Mouse (Mus musculus): ENCODE results near the gene Hk1. TPM values are rescaled to one million over a fixed set of nuclear protein-coding genes. Genes with fewer than 3 reads are reported as not detected.

Hk1 gene
- polyA plus RNA-seq (2016; fragmentation: Nextera tagmentation; extraction: Ambion mirVana): 38.0 and 38.5 TPM in 2 replicates

DNA sequence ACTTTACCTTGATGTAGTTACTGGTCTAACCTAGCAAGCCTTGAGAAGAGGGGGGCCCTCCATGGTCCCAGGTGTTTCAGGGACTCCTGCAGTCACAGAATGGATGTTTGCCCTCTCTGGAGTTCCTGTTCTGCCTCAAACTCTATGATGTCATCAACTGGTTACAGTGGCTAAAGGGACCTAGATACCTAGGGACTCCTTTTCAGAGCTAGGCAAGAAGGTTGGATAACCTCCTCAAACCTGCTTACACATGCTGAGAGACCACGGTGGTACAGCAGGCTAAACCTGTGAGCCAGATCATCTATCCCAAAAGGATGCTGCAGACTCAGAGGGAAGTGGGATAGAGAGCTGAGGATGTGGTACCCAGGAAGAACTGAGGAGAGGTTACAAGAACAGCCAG lies at the start of gene Hk1:
Gene Hk1 (minus strand): TSS at position 101 of the 400 bp plus-strand sequence.
- Histone ChIP-seq H3K4me1 (replicated peaks) (no peaks in the 10 kb centered on the region), H3K4me3 (replicated peaks) (no peak within 1 kb of the TSS), H3K9me3 (no peaks in the 10 kb centered on the region), H3K4me2 (no peak within 1 kb of the TSS), H3K36me3 (no peaks in the 10 kb centered on the region), H3K9ac (replicated peaks) (no peak within 1 kb of the TSS), H3K27ac (no peak within 1 kb of the TSS), H3K27me3 (no peaks in the 10 kb centered on the region)
- no peak for ATAC-seq (ENCODE audit: insufficient number of reproducible peaks, insufficient read depth, low FRiP score, low TSS enrichment, low read depth)
- whole genome bisulfite sequencing: 83% methylated on average over 1 of the region's 1 CpGs

DNA sequence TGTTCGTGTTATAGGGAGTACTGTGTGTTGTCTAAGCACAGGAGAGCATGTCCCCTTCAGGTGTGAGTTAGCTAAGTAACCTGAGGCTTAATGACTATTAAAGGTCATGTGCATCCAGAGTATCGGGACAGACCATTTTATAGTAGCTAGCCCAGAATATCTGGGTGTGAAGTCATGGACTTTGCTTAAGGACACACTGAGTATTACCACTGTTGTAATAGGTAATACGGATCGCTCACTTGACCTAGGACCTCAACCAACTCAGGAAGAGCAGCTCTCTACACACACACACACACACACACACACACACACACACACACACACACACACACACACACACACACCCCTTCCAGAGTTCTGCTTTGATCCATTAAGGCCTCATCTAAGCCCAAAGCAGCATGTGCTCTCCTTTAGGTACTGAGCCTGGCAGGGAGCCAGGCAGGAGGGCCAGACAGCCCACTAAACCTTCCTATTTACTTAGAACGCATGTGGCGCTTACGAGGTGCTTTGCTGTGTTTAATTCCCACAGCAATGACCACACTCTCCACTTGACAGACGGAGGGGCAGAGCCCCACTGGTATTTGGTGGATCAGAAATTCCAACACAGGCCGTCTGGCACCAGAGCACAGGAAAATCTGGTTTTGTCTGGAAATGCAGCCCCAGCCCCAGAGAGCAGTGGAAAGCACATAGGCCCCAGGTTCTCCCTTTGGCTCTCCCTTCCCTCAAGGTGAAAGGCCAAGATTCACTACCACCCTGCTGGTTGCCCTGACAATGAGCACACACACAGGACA lies 45.6 kb upstream of the Hk1 start:
- 31% methylated on average over 9 of the region's 9 CpGs for WGBS
- Histone ChIP-seq H3K9ac (replicated peaks) (no peak overlapping the region), H3K4me1 (replicated peaks) (peaks cover 34% of the 10 kb centered on the region), H3K4me3 (replicated peaks) (no peak overlapping the region), H3K27me3 (no peaks in the 10 kb centered on the region), H3K4me2 (no peak overlapping the region), H3K27ac (peak overlapping the region; percentile 71), H3K36me3 (peaks cover 28% of the 10 kb centered on the region), H3K9me3 (no peaks in the 10 kb centered on the region)
- peak; percentile 86 for ATAC-seq (ENCODE audit: insufficient number of reproducible peaks, insufficient read depth, low FRiP score, low TSS enrichment, low read depth)

DNA sequence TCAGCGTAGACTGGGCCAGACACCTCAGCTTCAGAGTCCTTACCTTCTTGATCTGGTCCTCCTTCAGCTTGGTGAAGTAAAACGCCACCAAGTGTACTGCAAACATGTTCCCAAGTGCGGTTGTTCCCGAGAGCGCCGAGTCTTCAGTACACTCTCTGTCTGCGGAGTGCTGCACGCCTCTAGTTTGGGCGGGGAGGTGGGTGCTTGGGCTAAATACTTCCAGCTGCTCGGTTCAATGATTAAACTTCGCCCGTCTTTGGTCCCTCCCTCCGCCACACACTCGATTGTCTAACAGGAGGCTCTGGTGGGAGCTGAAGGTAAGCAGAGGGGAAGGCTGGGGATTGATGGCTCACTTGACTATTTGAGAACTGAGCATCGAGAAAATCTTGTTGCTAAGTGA lies 42.5 kb upstream of the Hk1 start, which contains the start of gene Hkdc1:
Gene Hkdc1 (minus strand): TSS at position 237 of the 400 bp plus-strand sequence.
- WGBS: 25% methylated on average over 15 of the region's 15 CpGs
- peak within 1 kb of the TSS; percentile 56; the same call in 1 of the 2 replicates for H3K27ac ChIP-seq
- H3K9me3 ChIP-seq: no peaks in the 10 kb centered on the region
- H3K9ac ChIP-seq (replicated peaks): 0 out of 2 replicates have a peak within 1 kb of the TSS, but pooled peaks have one; percentile 12
- H3K36me3 ChIP-seq: no peaks in the 10 kb centered on the region
- no peaks in the 10 kb centered on the region for H3K27me3 ChIP-seq
- peaks cover 34% of the 10 kb centered on the region for H3K4me1 ChIP-seq (replicated peaks)
- no peak within 1 kb of the TSS for H3K4me3 ChIP-seq (replicated peaks)
- peak; percentile 48; the same call in 1 of the 2 replicates for ATAC-seq (ENCODE audit: insufficient number of reproducible peaks, insufficient read depth, low FRiP score, low TSS enrichment, low read depth)
- peak within 1 kb of the TSS; percentile 15; the same call in 1 of the 2 replicates for H3K4me2 ChIP-seq

DNA sequence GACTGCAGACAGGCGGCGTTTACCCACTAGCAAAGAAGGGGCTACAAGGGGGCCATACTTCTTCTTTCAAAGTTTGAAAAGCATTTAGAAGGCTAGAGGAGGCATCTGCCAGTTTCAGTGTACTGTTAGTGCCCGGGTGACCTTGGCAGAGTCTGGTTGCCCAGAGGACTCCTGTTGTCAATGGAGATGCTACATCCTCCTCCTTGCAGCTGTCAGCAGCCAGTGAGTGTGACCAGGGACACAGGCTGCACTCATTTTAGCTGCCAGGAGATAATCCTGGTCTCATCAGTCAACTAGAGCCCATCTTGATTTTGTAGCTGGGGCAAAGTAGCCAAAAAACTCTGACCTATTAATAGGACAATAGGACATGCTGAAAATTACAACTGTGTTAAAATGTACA lies 41.4 kb upstream of the Hk1 start:
- Histone ChIP-seq H3K27me3 (no peaks in the 10 kb centered on the region), H3K4me3 (replicated peaks) (no peak overlapping the region), H3K36me3 (no peaks in the 10 kb centered on the region), H3K27ac (no peak overlapping the region), H3K9me3 (no peaks in the 10 kb centered on the region), H3K9ac (replicated peaks) (no peak overlapping the region), H3K4me2 (no peak overlapping the region), H3K4me1 (replicated peaks) (peaks cover 28% of the 10 kb centered on the region)
- WGBS: 90% methylated on average over 3 of the region's 3 CpGs
- no peak for ATAC-seq (ENCODE audit: insufficient number of reproducible peaks, insufficient read depth, low FRiP score, low TSS enrichment, low read depth)

DNA sequence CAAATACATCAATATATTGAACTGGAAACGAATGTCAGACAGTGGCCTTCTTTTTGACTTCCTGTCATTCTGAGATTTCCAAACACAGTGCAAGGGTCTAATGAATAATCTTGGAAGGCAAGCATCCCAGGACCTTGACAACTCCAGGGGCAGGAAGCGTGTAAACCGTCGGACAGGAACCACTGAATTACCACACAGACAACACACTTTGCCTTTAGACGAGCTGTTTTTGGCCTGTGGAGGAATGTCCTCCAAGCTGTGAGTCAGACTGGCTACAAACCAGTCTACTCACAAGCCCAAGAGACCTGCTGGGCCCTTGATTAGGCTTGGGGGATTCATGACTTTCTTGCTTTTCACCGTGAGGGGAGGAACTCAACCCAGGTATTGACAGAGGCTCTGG lies 40.7 kb upstream of the Hk1 start:
- 69% methylated on average over 6 of the region's 6 CpGs for WGBS
- H3K4me2 ChIP-seq: no peak overlapping the region
- ATAC-seq (ENCODE audit: insufficient number of reproducible peaks, insufficient read depth, low FRiP score, low TSS enrichment, low read depth): no peak
- H3K4me1 ChIP-seq (replicated peaks): peaks cover 20% of the 10 kb centered on the region
- no peaks in the 10 kb centered on the region for H3K27me3 ChIP-seq
- H3K4me3 ChIP-seq (replicated peaks): no peak overlapping the region
- H3K9me3 ChIP-seq: no peaks in the 10 kb centered on the region
- H3K9ac ChIP-seq (replicated peaks): no peak overlapping the region
- H3K27ac ChIP-seq: no peak overlapping the region
- H3K36me3 ChIP-seq: no peaks in the 10 kb centered on the region

DNA sequence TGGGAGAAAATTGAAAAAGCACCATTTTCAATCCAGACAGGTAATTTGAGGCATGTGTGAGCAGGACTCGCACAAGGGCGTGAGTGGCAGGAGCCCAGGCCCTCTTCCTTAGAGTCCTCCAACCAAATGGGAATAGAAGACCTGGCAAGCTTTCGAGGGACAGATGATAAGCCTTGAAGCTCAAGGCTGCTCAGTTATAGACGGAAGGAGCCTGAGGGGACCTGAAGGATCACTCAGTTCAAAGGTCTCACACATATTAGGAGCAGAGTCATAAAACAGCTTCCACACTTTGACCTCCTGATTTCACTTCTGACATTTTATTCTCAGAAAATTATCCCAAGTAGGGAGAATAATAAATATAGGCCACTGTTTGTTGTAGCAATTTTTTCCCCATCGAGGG lies 39.7 kb upstream of the Hk1 start:
- H3K9me3 ChIP-seq: no peaks in the 10 kb centered on the region
- no peak overlapping the region for H3K4me3 ChIP-seq (replicated peaks)
- H3K36me3 ChIP-seq: no peaks in the 10 kb centered on the region
- no peaks in the 10 kb centered on the region for H3K27me3 ChIP-seq
- H3K4me1 ChIP-seq (replicated peaks): peaks cover 11% of the 10 kb centered on the region
- ATAC-seq (ENCODE audit: insufficient number of reproducible peaks, insufficient read depth, low FRiP score, low TSS enrichment, low read depth): no peak
- no peak overlapping the region for H3K9ac ChIP-seq (replicated peaks)
- H3K4me2 ChIP-seq: no peak overlapping the region
- WGBS: 78% methylated on average over 5 of the region's 5 CpGs
- H3K27ac ChIP-seq: no peak overlapping the region

DNA sequence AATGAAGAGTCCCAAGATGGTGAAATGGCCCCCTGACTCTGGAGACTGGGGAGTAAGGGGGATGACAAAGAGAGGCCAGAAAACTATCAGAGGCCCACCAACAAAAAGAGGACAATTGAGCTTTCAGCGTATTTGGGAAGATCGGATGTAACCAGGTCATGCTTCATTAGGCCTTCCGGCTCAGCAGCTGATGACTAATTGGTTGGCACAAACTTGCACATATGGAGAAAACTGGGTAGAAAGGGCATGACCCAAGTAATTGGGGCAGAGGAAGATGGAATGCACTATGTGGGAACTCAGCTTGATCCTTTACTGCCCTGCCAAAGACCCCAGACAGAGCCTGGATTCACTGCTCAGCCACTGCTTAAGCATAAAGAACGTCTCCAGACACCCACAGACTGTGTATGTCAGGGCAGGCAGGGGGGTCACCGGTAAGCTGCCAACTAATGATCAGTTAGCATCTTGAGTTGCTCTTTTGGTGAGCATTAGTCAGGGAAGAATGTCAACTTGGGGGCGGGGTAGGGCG lies 39.2 kb upstream of the Hk1 start:
- Histone ChIP-seq H3K9me3 (no peaks in the 10 kb centered on the region), H3K4me2 (no peak overlapping the region), H3K9ac (replicated peaks) (no peak overlapping the region), H3K4me1 (replicated peaks) (peaks cover 9% of the 10 kb centered on the region), H3K27me3 (no peaks in the 10 kb centered on the region), H3K27ac (no peak overlapping the region), H3K36me3 (no peaks in the 10 kb centered on the region), H3K4me3 (replicated peaks) (no peak overlapping the region)
- ATAC-seq (ENCODE audit: insufficient number of reproducible peaks, insufficient read depth, low FRiP score, low TSS enrichment, low read depth): no peak
- WGBS: 76% methylated on average over 7 of the region's 7 CpGs

DNA sequence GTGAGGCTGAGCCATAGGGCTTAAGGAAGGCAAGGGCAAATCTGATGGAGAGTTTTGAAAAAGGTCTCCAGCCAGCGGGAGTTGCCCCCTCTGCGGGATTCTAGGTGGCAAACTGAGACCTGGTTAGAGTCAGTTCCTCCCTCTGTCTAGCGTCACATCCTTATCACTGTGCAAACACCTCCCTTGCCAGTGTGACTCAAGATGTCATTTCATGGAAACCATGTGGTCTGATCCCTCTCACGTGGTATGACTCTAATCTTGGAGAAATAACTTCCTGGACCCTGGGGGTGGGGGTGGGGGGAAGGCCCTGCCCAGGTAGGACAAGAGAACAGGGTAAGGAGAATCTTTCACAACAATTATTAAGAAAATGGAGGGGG lies 33.9 kb upstream of the Hk1 start:
- H3K4me3 ChIP-seq (replicated peaks): no peak overlapping the region
- H3K36me3 ChIP-seq: no peaks in the 10 kb centered on the region
- no peaks in the 10 kb centered on the region for H3K9me3 ChIP-seq
- no peak overlapping the region for H3K4me2 ChIP-seq
- no peak overlapping the region for H3K9ac ChIP-seq (replicated peaks)
- no peak overlapping the region for H3K27ac ChIP-seq
- ATAC-seq (ENCODE audit: insufficient number of reproducible peaks, insufficient read depth, low FRiP score, low TSS enrichment, low read depth): no peak
- 0 out of 2 replicates have a peak, but pooled peaks cover 2% of the 10 kb centered on the region for H3K27me3 ChIP-seq
- H3K4me1 ChIP-seq (replicated peaks): peaks cover 8% of the 10 kb centered on the region
- WGBS: 28% methylated on average over 4 of the region's 4 CpGs

DNA sequence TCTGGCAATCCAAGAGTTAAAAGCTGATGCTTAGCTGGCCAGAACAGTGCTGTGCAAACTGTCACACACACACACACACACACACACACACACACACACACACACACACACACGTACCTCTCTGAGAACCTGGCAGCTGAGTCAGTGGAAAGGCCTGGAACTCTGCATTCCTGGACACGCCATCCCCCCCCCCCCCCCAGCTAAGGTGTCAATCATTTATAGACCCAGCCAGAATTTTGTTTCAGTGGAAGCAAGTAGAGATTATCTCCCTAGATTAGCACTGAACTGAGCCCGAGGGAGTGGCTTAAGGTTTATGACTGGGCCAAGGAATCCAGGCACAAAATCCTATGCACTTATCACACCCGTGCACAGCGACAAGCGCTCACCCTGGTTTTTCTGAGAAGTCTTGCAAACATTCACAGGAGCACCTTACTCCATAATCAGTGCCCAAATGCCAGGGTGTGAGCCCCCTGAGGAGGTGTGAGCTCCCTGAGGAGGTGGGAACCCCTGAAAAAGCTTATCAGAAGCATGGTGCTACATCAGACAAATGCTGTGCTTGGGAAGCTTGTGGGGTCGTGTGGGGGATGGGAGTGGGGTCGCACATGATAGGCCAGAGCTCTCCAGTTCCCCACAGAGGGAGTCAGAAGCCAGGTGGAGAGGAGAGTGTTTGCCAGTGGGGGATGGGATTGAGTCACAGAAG lies 33.3 kb upstream of the Hk1 start:
- WGBS: 14% methylated on average over 8 of the region's 8 CpGs

DNA sequence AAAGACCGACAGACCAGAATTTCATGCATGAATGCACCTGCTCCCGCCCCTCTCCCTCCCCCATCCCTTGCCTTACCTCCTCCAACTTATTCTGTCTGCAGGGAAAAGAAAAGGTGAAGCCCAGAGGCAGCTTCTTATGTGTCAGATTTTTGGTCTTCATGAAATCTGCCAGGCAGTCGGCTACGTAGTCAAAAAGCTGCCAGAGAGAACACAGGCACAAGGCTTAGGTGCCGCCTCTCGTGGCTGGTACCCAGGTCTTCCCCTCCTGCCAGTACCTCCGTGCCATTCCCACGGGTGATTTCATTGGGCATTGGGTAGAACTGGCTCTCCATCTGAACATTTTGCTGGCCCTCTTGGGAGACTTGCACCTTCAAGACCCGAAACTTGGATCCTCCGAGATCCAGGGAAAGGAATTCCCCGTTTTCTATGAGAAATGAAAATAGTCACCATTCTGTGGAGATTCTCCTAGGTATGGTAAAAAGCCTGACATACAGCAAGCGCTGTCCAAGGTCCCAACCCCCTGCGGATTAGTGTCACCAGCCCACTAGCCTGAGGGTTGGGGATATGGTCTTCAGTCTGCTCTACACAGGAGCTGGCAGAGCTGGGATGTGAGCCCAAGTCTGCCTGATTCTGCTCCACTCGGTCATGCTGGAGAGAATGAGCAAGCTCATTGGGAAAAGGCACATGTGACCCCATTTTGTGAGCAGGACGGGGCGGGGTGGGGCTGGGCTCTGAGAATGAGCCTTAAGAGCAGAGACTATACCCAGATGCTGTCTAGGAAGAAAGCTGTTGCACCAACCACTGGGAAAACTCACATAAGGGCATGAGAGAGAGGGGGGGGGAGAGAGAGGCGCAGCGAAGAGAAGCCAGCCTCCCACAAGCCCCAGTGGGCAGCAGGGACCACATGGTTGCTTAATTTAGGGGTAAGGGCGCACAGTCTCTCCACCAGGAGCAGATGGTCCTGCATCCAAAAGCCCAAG lies 32.0 kb upstream of the Hk1 start:
- Histone ChIP-seq H3K36me3 (no peaks in the 10 kb centered on the region), H3K9me3 (no peaks in the 10 kb centered on the region), H3K4me2 (no peak overlapping the region), H3K27me3 (peaks cover 16% of the 10 kb centered on the region; the same call in 1 of the 2 replicates), H3K4me3 (replicated peaks) (no peak overlapping the region), H3K9ac (replicated peaks) (no peak overlapping the region), H3K27ac (no peak overlapping the region), H3K4me1 (replicated peaks) (peaks cover 8% of the 10 kb centered on the region)
- 70% methylated on average over 19 of the region's 19 CpGs for WGBS
- ATAC-seq (ENCODE audit: insufficient number of reproducible peaks, insufficient read depth, low FRiP score, low TSS enrichment, low read depth): no peak

More for the DNA sequence above, 33.3 kb upstream of the Hk1 start:
- ATAC-seq (ENCODE audit: insufficient number of reproducible peaks, insufficient read depth, low FRiP score, low TSS enrichment, low read depth): no peak
- Histone ChIP-seq H3K9ac (replicated peaks) (0 out of 2 replicates have a peak overlapping the region, but pooled peaks have one; percentile 23), H3K36me3 (no peaks in the 10 kb centered on the region), H3K4me1 (replicated peaks) (peaks cover 8% of the 10 kb centered on the region), H3K4me3 (replicated peaks) (no peak overlapping the region), H3K27me3 (0 out of 2 replicates have a peak, but pooled peaks cover 7% of the 10 kb centered on the region), H3K4me2 (no peak overlapping the region), H3K27ac (no peak overlapping the region), H3K9me3 (no peaks in the 10 kb centered on the region)
